Mouse (Mus musculus) forebrain, embryonic 15.5 days (tissue): ENCODE measurements around the gene Ier2. TPM values are rescaled to one million over a fixed set of nuclear protein-coding genes. Genes with fewer than 3 reads are reported as not detected.
"Not testable (repeated sequence)": the region's sequence is repeated elsewhere in the genome, so short reads cannot be mapped to it uniquely, and the experiment has no call there.

Experiments
- ATAC-seq: fragments of 200-750 bp; cut with Nextera tagmentation; replicated peaks from 2 replicates; pipeline ENCODE4 v1.8.0; 2017; ENCODE audit warnings: mild to moderate bottlenecking, moderate TSS enrichment, moderate library complexity
- H3K27ac ChIP-seq: fragments of 300-500 bp; sonication (generic); replicated peaks from 2 replicates; pipeline ENCODE4 v1.5.1; 2015; ENCODE audit warnings: mild to moderate bottlenecking, inconsistent platforms
- H3K27me3 ChIP-seq: fragments of 300-500 bp; sonication (generic); 2 replicates; pipeline ENCODE4 v1.6.1; 2015; ENCODE audit warnings: inconsistent platforms
- H3K36me3 ChIP-seq: fragments of 300-500 bp; sonication (generic); 2 replicates; pipeline ENCODE4 v1.6.1; 2015; ENCODE audit warnings: mild to moderate bottlenecking, inconsistent platforms
- H3K4me1 ChIP-seq: fragments of 300-500 bp; sonication (generic); 2 replicates; pipeline ENCODE4 v1.6.1; 2015; ENCODE audit warnings: inconsistent platforms
- H3K4me2 ChIP-seq: fragments of 300-500 bp; sonication (generic); replicated peaks from 2 replicates; pipeline ENCODE4 v1.6.1; 2015; ENCODE audit warnings: mild to moderate bottlenecking, inconsistent platforms
- H3K4me3 ChIP-seq: fragments of 300-500 bp; sonication (generic); 2 replicates; pipeline ENCODE4 v1.5.1; 2015; ENCODE audit warnings: mild to moderate bottlenecking, inconsistent platforms
- H3K9ac ChIP-seq: fragments of 300-500 bp; sonication (generic); replicated peaks from 2 replicates; pipeline ENCODE4 v1.6.1; 2015; ENCODE audit warnings: mild to moderate bottlenecking, inconsistent platforms
- H3K9me3 ChIP-seq: fragments of 300-500 bp; sonication (generic); 2 replicates; pipeline ENCODE4 v1.6.1; 2016; ENCODE audit warnings: inconsistent platforms
- WGBS: fragments of 180-500 bp; shearing (Covaris S2); methylation state at CpG from one replicate; pipeline ENCODE4 v1.1.7; 2015; ENCODE audit warnings: mixed read lengths; 5-methylcytosine and 5-hydroxymethylcytosine counted together
- polyA plus RNA-seq: library from polyadenylated mRNA; unstranded; fragments of >200 nt; fragmentation: Nextera tagmentation; extraction: Ambion mirVana; gene quantifications from 2 replicates; pipeline ENCODE4 v1.2.1, GENCODE M21; 2015

Ier2 gene
- polyA plus RNA-seq, 1 experiment from 2014 or later = 26.0 TPM

DNA sequence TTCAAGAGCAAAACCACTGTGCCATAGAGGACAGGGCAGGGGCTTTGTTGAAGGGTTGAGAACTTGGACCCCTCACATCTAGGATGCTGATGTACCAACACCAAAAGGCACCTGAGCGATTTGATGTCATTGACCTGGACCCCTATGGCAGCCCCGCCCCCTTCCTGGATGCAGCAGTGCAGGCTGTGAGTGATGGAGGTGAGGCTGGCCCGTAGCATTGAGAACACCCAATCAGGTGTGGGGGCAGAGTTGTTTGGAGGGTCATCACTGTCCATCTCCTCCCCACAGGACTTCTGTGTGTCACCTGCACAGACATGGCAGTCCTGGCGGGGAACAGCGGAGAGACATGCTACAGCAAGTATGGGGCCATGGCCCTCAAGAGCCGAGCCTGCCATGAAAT lies 32.5 kb upstream of the Ier2 start:
- Histone ChIP-seq H3K4me1 (peaks cover 6% of the 10 kb centered on the region), H3K27me3 (no peaks in the 10 kb centered on the region), H3K27ac (no peak overlapping the region), H3K4me3 (no peak overlapping the region), H3K9ac (no peak overlapping the region), H3K4me2 (no peak overlapping the region), H3K9me3 (no peaks in the 10 kb centered on the region), H3K36me3 (peaks cover 47% of the 10 kb centered on the region)
- 90% methylated on average over 6 of the region's 6 CpGs for WGBS
- ATAC-seq = no peak

DNA sequence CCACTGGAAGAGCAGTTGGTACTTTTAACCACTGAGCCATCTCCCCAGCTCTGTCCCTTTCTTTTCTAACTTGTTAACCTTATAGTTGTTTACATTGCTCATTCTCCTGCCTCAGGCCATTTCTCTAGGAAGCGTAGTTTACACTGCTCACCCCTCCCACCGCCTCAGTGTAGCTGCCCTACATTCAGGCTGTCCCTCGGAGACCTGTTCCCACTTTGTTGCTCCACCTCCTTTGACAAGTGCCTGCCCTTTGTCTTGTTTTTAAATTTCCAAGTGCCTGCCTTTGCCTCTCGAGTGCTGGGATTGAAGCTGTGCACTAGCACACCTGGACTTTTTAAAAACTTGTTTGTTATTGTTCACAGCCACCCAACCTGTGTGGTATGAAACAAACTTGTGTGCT lies 30.7 kb upstream of the Ier2 start:
- H3K4me2 ChIP-seq = no peak overlapping the region
- peaks cover 16% of the 10 kb centered on the region for H3K4me1 ChIP-seq
- no peak overlapping the region for H3K27ac ChIP-seq
- 81% methylated on average over 4 of the region's 4 CpGs for WGBS
- H3K36me3 ChIP-seq = peaks cover 40% of the 10 kb centered on the region
- H3K4me3 ChIP-seq = no peak overlapping the region
- H3K27me3 ChIP-seq = no peaks in the 10 kb centered on the region
- H3K9me3 ChIP-seq = no peaks in the 10 kb centered on the region
- H3K9ac ChIP-seq = no peak overlapping the region
- no peak for ATAC-seq

GRCm38 (mm10) chr8:84689091-84689915 lies 26.7 kb upstream of the Ier2 start:
- peak overlapping the region; percentile 80 for H3K4me3 ChIP-seq
- peaks cover 23% of the 10 kb centered on the region; the same call in 1 of the 2 replicates for H3K36me3 ChIP-seq
- no peaks in the 10 kb centered on the region for H3K9me3 ChIP-seq
- peak overlapping the region; percentile 55; the same call in 1 of the 2 replicates for H3K27ac ChIP-seq
- peaks cover 46% of the 10 kb centered on the region for H3K4me1 ChIP-seq
- peak overlapping the region; percentile 66 for H3K9ac ChIP-seq
- H3K4me2 ChIP-seq = peak overlapping the region; percentile 87
- no peaks in the 10 kb centered on the region for H3K27me3 ChIP-seq
- ATAC-seq = peak; percentile 86
- under 1% methylated on average over 47 of the region's 47 CpGs for WGBS

DNA sequence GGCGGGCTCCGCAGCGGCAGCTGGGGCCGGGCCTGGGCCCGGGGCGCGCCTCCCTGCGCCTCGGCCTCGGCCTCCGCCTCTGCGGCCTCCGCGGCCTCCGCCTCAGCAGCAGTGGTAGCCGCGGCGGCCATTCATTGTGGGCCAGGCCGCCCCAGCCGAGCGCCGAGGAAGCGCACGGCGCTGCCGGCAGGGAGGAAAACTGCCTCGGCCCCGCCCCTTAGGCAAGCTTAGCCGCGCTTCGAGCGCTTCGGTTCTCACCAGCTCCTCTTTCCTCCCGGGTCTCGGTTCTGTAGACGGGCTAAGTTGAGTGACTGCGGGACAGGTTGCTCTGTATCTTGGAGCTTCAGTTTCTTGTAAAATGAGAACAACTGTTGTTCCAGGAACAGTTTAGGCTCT lies 25.1 kb upstream of the Ier2 start, which contains the start of gene Nacc1:
TSS of gene Nacc1 (minus strand) at position 158 of the 396 bp plus-strand sequence.
- H3K4me2 ChIP-seq = peak within 1 kb of the TSS; percentile 87
- under 1% methylated on average over 37 of the region's 37 CpGs for WGBS
- peak within 1 kb of the TSS; percentile 99 for H3K9ac ChIP-seq
- H3K27me3 ChIP-seq = no peaks in the 10 kb centered on the region
- H3K4me3 ChIP-seq = peak within 1 kb of the TSS; percentile 98
- ATAC-seq = peak; percentile 86
- peaks cover 13% of the 10 kb centered on the region; the same call in 1 of the 2 replicates for H3K36me3 ChIP-seq
- peak within 1 kb of the TSS; percentile 88 for H3K27ac ChIP-seq
- no peaks in the 10 kb centered on the region for H3K9me3 ChIP-seq
- peaks cover 46% of the 10 kb centered on the region for H3K4me1 ChIP-seq

- peak; percentile 29 for ATAC-seq
- Histone ChIP-seq H3K4me2 (peak overlapping the region; percentile 87), H3K9ac (peak overlapping the region; percentile 99), H3K27me3 (no peaks in the 10 kb centered on the region), H3K4me3 (peak overlapping the region; percentile 98), H3K27ac (peak overlapping the region; percentile 88), H3K4me1 (peaks cover 46% of the 10 kb centered on the region), H3K36me3 (peaks cover 8% of the 10 kb centered on the region; the same call in 1 of the 2 replicates), H3K9me3 (no peaks in the 10 kb centered on the region)
- WGBS = under 1% methylated on average over 57 of the region's 62 CpGs
Observed at GRCm38 (mm10) chr8:84687003-84687704, 24.5 kb upstream of the Ier2 start.

- no peak for ATAC-seq
- Histone ChIP-seq H3K27me3 (no peaks in the 10 kb centered on the region), H3K36me3 (0 out of 2 replicates have a peak, but pooled peaks cover 3% of the 10 kb centered on the region), H3K4me3 (peak within 1 kb of the TSS; percentile 98), H3K4me1 (peaks cover 46% of the 10 kb centered on the region), H3K4me2 (peak within 1 kb of the TSS; percentile 87), H3K9me3 (no peaks in the 10 kb centered on the region), H3K9ac (peak within 1 kb of the TSS; percentile 99), H3K27ac (peak within 1 kb of the TSS; percentile 88)
- WGBS = 4% methylated on average over 20 of the region's 20 CpGs
Observed at GRCm38 (mm10) chr8:84686191-84687002, 23.7 kb upstream of the Ier2 start, which contains the start of gene Trmt1. Trmt1 (plus strand) TSS chr8:84686307.

DNA sequence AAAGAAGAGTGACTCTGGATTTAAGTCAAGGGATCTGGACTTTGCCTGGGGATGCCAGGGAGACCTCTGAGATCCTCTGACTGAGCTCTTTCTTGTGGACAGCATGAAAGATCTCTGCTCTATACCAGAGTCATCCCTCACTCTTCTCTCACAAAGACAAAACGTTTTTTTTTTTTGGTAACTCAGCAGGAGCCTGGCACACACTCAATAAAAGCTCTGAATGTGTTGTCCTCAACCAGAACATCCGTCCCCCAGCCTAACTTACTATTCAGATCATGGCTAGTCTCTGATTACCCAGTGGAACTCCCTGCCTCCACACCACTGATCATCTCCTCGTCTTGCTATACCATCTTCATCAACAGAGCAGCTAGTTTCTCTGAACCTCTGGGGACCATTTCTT lies 21.9 kb upstream of the Ier2 start:
- H3K4me1 ChIP-seq = peaks cover 38% of the 10 kb centered on the region
- no peak for ATAC-seq
- H3K27me3 ChIP-seq = no peaks in the 10 kb centered on the region
- H3K36me3 ChIP-seq = no peaks in the 10 kb centered on the region
- 39% methylated on average over 3 of the region's 3 CpGs for WGBS
- H3K9ac ChIP-seq = no peak overlapping the region
- no peak overlapping the region for H3K4me3 ChIP-seq
- no peak overlapping the region for H3K4me2 ChIP-seq
- H3K9me3 ChIP-seq = no peaks in the 10 kb centered on the region
- H3K27ac ChIP-seq = no peak overlapping the region

DNA sequence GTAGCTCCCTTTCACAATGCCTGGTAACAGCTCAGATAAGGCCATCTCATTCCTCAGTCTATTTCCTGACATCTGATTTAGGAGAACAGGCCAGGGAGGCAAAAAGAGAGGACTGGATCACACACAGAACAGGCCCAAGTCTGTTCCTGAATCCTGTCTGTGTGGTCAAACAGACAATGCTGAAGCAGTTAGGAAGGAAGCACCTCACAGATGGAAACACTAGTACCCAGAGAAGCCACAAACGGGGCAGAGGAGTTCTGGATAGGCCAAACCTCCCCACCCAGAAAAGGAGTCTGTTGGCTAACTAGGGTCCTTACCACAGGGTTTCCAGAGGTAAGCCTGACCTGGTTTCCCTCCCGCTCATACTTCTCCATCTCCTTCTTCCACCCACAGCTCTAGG lies 19.6 kb upstream of the Ier2 start:
- H3K4me1 ChIP-seq = peaks cover 24% of the 10 kb centered on the region
- H3K9ac ChIP-seq = no peak overlapping the region
- no peak overlapping the region for H3K27ac ChIP-seq
- H3K27me3 ChIP-seq = no peaks in the 10 kb centered on the region
- H3K4me2 ChIP-seq = no peak overlapping the region
- H3K36me3 ChIP-seq = no peaks in the 10 kb centered on the region
- H3K4me3 ChIP-seq = no peak overlapping the region
- no peaks in the 10 kb centered on the region for H3K9me3 ChIP-seq
- no peak for ATAC-seq
- WGBS = 85% methylated on average over 2 of the region's 2 CpGs

DNA sequence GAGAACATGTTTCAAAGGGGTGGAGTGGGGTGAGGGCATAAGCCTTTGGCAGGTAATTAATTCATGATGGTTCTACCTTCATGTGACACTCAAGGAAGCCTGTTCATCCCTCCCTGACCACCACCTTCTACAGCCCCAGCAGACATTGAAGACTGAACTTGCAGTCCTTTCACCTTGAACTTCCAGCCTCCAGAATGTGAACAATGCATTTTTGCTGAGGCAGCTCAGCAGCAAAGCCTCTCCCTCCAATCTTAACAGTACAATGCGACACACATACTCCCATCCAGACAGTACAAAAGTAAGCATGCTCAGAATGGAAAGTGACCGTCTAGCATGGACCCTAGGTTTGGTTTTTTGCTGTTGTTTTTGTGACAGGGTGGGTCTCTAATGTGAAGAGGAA lies 18.8 kb upstream of the Ier2 start:
- no peaks in the 10 kb centered on the region for H3K27me3 ChIP-seq
- WGBS = 85% methylated on average over 2 of the region's 2 CpGs
- no peak for ATAC-seq
- no peak overlapping the region for H3K4me2 ChIP-seq
- H3K9me3 ChIP-seq = no peaks in the 10 kb centered on the region
- no peak overlapping the region for H3K9ac ChIP-seq
- H3K27ac ChIP-seq = no peak overlapping the region
- no peaks in the 10 kb centered on the region for H3K36me3 ChIP-seq
- peaks cover 19% of the 10 kb centered on the region for H3K4me1 ChIP-seq
- H3K4me3 ChIP-seq = no peak overlapping the region

DNA sequence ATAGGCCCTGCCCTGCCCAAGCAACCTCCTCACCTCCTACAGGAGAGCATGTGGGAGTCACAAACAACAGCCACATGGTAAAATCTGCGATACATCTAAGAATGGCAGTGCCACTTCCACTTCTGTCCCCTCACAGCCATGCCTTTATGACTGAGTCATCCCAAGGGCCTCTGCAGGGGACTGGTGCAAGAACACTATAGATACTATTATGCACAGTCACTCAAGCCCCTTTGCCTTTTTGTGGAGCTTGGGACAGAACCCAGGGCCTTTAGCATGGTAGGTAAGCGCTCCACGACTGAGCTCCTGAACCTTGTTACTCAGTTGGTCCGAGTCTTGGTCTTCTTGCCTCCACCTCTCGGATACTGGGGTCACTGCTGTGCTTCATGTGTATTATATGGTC lies 14.7 kb upstream of the Ier2 start:
- H3K27ac ChIP-seq = no peak overlapping the region
- 93% methylated on average over 5 of the region's 5 CpGs for WGBS
- ATAC-seq = no peak
- no peaks in the 10 kb centered on the region for H3K4me1 ChIP-seq
- no peaks in the 10 kb centered on the region for H3K27me3 ChIP-seq
- H3K9me3 ChIP-seq = no peaks in the 10 kb centered on the region
- no peak overlapping the region for H3K9ac ChIP-seq
- H3K36me3 ChIP-seq = peaks cover 39% of the 10 kb centered on the region
- no peak overlapping the region for H3K4me2 ChIP-seq
- H3K4me3 ChIP-seq = no peak overlapping the region

DNA sequence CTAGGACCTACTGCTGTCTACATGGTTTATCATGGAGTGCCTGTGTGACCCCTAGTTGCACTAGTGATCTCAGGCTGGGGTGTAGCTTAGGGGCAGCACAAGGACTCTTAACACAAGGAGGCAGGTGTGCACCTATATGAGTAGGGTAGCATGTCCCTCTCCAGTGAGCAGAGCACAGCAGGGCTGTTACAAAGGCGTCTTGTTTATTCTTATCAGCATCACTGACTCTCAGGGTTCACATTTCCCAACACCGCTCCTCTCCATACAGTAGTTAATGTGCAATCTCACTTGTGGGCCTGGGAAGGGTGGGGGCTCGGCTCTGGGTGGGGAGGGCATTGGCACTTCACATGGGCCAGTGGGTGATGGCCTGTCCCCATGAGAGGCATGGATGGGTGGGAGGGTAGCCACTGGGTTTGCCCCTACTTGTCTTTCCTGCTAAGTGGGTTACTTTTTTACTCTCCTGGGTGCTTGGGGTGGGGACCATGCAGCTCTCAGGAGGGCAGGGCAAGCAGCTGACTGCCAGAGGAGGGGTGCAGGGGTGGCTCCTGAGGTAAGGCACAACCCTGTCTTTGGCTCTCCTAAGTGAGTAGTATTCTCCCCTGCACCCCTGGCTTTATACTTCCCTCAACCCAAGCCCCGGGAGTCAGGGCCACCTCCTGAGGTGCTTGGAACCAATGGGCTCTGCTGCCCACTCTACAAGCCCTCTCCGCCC lies 7.8 kb upstream of the Ier2 start:
- H3K9ac ChIP-seq, H3K27me3 ChIP-seq, H3K27ac ChIP-seq, H3K4me2 ChIP-seq, H3K4me1 ChIP-seq, H3K9me3 ChIP-seq, H3K4me3 ChIP-seq, ATAC-seq: not testable (repeated sequence)
- H3K36me3 ChIP-seq = peaks cover 52% of the 10 kb centered on the region
- 90% methylated on average over 5 of the region's 5 CpGs for WGBS
